Mouse (Mus musculus) MEL (cell line): Measurements from ENCODE around the gene Wnk4. TPM values are rescaled to one million over a fixed set of nuclear protein-coding genes. Genes with fewer than 3 reads are reported as not detected.
A peak's percentile ranks its signal among the peaks of the same experiment; 100 is the strongest.

Experiments
- DNase-seq: peaks from one replicate; pipeline ENCODE4 v3.0.0; 2011; ENCODE audit warnings: low read depth, low spot score
- H3K27ac ChIP-seq: 2 replicates; pipeline ENCODE4 v1.5.1; 2012; ENCODE audit warnings: low read depth, mild to moderate bottlenecking, control low read depth, low read length, moderate library complexity; ENCODE audit not compliant: control insufficient read depth
- H3K27me3 ChIP-seq, 2 experiments: fragments of 150-350 bp in 1 of 2; sonication (generic) in 1 of 2; 2 replicates each; pipeline ENCODE4 v1.6.1; 2012; ENCODE audit warnings: low read length in 2 of 2, mild to moderate bottlenecking in 2 of 2, improper control_type of control experiment in 1 of 2, moderate library complexity in 1 of 2; ENCODE audit not compliant: insufficient read depth in 2 of 2, control insufficient read depth in 1 of 2
- H3K36me3 ChIP-seq, 2 experiments: 2 replicates each; pipeline ENCODE4 v1.6.1; 2012 to 2014; ENCODE audit warnings: low read length in 2 of 2, improper control_type of control experiment in 1 of 2, inconsistent platforms in 1 of 2, mild to moderate bottlenecking in 1 of 2; ENCODE audit not compliant: insufficient read depth in 2 of 2, control insufficient read depth in 1 of 2
- H3K4me1 ChIP-seq, 2 experiments: fragments of 150-350 bp in 1 of 2; sonication (generic) in 1 of 2; 2 replicates each; pipeline ENCODE4 v1.6.1; 2012; ENCODE audit warnings: low read length in 2 of 2, improper control_type of control experiment in 1 of 2, mild to moderate bottlenecking in 1 of 2; ENCODE audit not compliant: insufficient read depth in 2 of 2, control insufficient read depth in 1 of 2
- H3K4me3 ChIP-seq, 2 experiments: fragments of 150-350 bp in 1 of 2; sonication (generic) in 1 of 2; 2 replicates each; pipeline ENCODE4 v1.5.1; 2012; ENCODE audit warnings: low read depth in 2 of 2, low read length in 2 of 2, mild to moderate bottlenecking in 2 of 2, moderate library complexity in 2 of 2, control low read depth in 1 of 2, improper control_type of control experiment in 1 of 2; ENCODE audit not compliant: control insufficient read depth in 1 of 2, insufficient read depth in 1 of 2
- H3K79me2 ChIP-seq: 2 replicates; pipeline ENCODE4 v1.6.1; 2012; ENCODE audit warnings: mild to moderate bottlenecking, low read length, moderate library complexity; ENCODE audit not compliant: control insufficient read depth, poor library complexity, insufficient read depth
- H3K9ac ChIP-seq: 2 replicates; pipeline ENCODE4 v1.6.1; 2012; ENCODE audit warnings: low read depth, mild to moderate bottlenecking, control low read depth, low read length, moderate library complexity; ENCODE audit not compliant: control insufficient read depth, poor library complexity, severe bottlenecking
- H3K9me3 ChIP-seq: fragments of 150-350 bp; sonication (generic); replicated peaks from 2 replicates; pipeline ENCODE4 v1.6.1; 2012; ENCODE audit warnings: mild to moderate bottlenecking, low read length, improper control_type of control experiment, moderate library complexity; ENCODE audit not compliant: insufficient read depth
- BHLHE40 ChIP-seq: IDR thresholded peaks from 2 replicates; pipeline ENCODE4 v1.6.1; 2012; ENCODE audit warnings: low read depth, mild to moderate bottlenecking, inconsistent platforms, low read length, improper control_type of control experiment, borderline replicate concordance
- CHD1 ChIP-seq: IDR thresholded peaks from 2 replicates; pipeline ENCODE4 v1.6.1; 2012; ENCODE audit warnings: low read depth, mild to moderate bottlenecking, inconsistent platforms, low read length, improper control_type of control experiment
- CHD2 ChIP-seq: IDR thresholded peaks from 2 replicates; pipeline ENCODE4 v1.6.1; 2011; ENCODE audit warnings: low read length, improper control_type of control experiment
- CTCF ChIP-seq, 3 experiments: IDR thresholded peaks in 2 of 3; conservative IDR thresholded peaks in 1 of 3; 2 replicates each; pipeline ENCODE4 v1.5.1; 2011 to 2012; ENCODE audit warnings: low read length in 3 of 3, low read depth in 2 of 3, mild to moderate bottlenecking in 2 of 3, improper control_type of control experiment in 1 of 3, inconsistent platforms in 1 of 3, mixed read lengths in 1 of 3, moderate library complexity in 1 of 3; ENCODE audit not compliant: control insufficient read depth in 1 of 3, insufficient read depth in 1 of 3, poor library complexity in 1 of 3, severe bottlenecking in 1 of 3
- E2F4 ChIP-seq: IDR thresholded peaks from 2 replicates; pipeline ENCODE4 v1.6.1; 2011; ENCODE audit warnings: low read depth, low read length, improper control_type of control experiment, borderline replicate concordance
- ELF1 ChIP-seq: IDR thresholded peaks from 2 replicates; pipeline ENCODE4 v1.6.1; 2014; ENCODE audit warnings: low read depth, mild to moderate bottlenecking, inconsistent platforms, low read length, improper control_type of control experiment, moderate library complexity
- EP300 ChIP-seq, 2 experiments: IDR thresholded peaks; 2 replicates each; pipeline ENCODE4 v1.6.1; 2011; ENCODE audit warnings: improper control_type of control experiment in 2 of 2, low read length in 2 of 2, low read depth in 1 of 2, mild to moderate bottlenecking in 1 of 2
- ETS1 ChIP-seq: IDR thresholded peaks from 2 replicates; pipeline ENCODE4 v1.6.1; 2012; ENCODE audit warnings: low read depth, mild to moderate bottlenecking, inconsistent platforms, low read length, improper control_type of control experiment, moderate library complexity
- GABPA ChIP-seq: IDR thresholded peaks from 2 replicates; pipeline ENCODE4 v1.6.1; 2012; ENCODE audit warnings: low read depth, mild to moderate bottlenecking, inconsistent platforms, low read length, improper control_type of control experiment, moderate library complexity
- GATA1 ChIP-seq: IDR thresholded peaks from 2 replicates; pipeline ENCODE4 v1.6.1; 2011; ENCODE audit warnings: low read depth, low read length, improper control_type of control experiment
- HCFC1 ChIP-seq: IDR thresholded peaks from 2 replicates; pipeline ENCODE4 v1.6.1; 2012; ENCODE audit warnings: low read depth, mild to moderate bottlenecking, inconsistent platforms, low read length, improper control_type of control experiment, moderate library complexity
- JUND ChIP-seq: IDR thresholded peaks from 2 replicates; pipeline ENCODE4 v1.6.1; 2011; ENCODE audit warnings: low read depth, mild to moderate bottlenecking, improper control_type of control experiment, low read length
- KAT2A ChIP-seq: conservative IDR thresholded peaks from 2 replicates; pipeline ENCODE4 v1.6.1; 2012; ENCODE audit warnings: low read depth, low read length, improper control_type of control experiment, inconsistent platforms
- MAFK ChIP-seq: IDR thresholded peaks from 2 replicates; pipeline ENCODE4 v1.6.1; 2011; ENCODE audit warnings: low read depth, mild to moderate bottlenecking, low read length, improper control_type of control experiment, borderline replicate concordance
- MAX ChIP-seq: IDR thresholded peaks from 2 replicates; pipeline ENCODE4 v1.6.1; 2011; ENCODE audit warnings: low read length, improper control_type of control experiment
- MAZ ChIP-seq: IDR thresholded peaks from 2 replicates; pipeline ENCODE4 v1.6.1; 2012; ENCODE audit warnings: low read depth, mild to moderate bottlenecking, inconsistent platforms, low read length, improper control_type of control experiment
- MEF2A ChIP-seq: IDR thresholded peaks from 2 replicates; pipeline ENCODE4 v1.6.1; 2014; ENCODE audit warnings: low read depth, mild to moderate bottlenecking, inconsistent platforms, low read length, improper control_type of control experiment; ENCODE audit not compliant: poor library complexity, insufficient replicate concordance, severe bottlenecking; ENCODE audit errors: extremely low read depth
- MXI1 ChIP-seq: IDR thresholded peaks from 2 replicates; pipeline ENCODE4 v1.6.1; 2011; ENCODE audit warnings: mild to moderate bottlenecking, low read depth, low read length, improper control_type of control experiment
- MYB ChIP-seq: IDR thresholded peaks from 2 replicates; pipeline ENCODE4 v1.6.1; 2011; ENCODE audit warnings: mild to moderate bottlenecking, low read depth, low read length, improper control_type of control experiment
- NELFE ChIP-seq: IDR thresholded peaks from 2 replicates; pipeline ENCODE4 v1.6.1; 2011; ENCODE audit warnings: low read depth, low read length, improper control_type of control experiment
- POLR2A ChIP-seq, 2 experiments: IDR thresholded peaks; 2 replicates each; pipeline ENCODE4 v1.6.1; 2011 to 2012; ENCODE audit warnings: low read length in 2 of 2, mild to moderate bottlenecking in 2 of 2, control low read depth in 1 of 2, improper control_type of control experiment in 1 of 2, low read depth in 1 of 2, moderate library complexity in 1 of 2; ENCODE audit not compliant: control insufficient read depth in 1 of 2, insufficient read depth in 1 of 2, poor library complexity in 1 of 2
- POLR2AphosphoS2 ChIP-seq: IDR thresholded peaks from 2 replicates; pipeline ENCODE4 v1.6.1; 2011; ENCODE audit warnings: low read length, improper control_type of control experiment
- POLR2AphosphoS5 ChIP-seq: IDR thresholded peaks from 2 replicates; pipeline ENCODE4 v1.6.1; 2012; ENCODE audit warnings: low read depth, borderline replicate concordance, mild to moderate bottlenecking, inconsistent platforms, low read length, moderate library complexity, mixed read lengths
- RAD21 ChIP-seq: IDR thresholded peaks from 2 replicates; pipeline ENCODE4 v1.6.1; 2011; ENCODE audit warnings: mild to moderate bottlenecking, low read depth, low read length, improper control_type of control experiment
- RCOR1 ChIP-seq: IDR thresholded peaks from 2 replicates; pipeline ENCODE4 v1.6.1; 2012; ENCODE audit warnings: low read depth, mild to moderate bottlenecking, inconsistent platforms, low read length, improper control_type of control experiment
- SMC3 ChIP-seq: IDR thresholded peaks from 2 replicates; pipeline ENCODE4 v1.6.1; 2011; ENCODE audit warnings: low read depth, low read length, improper control_type of control experiment
- TAL1 ChIP-seq: IDR thresholded peaks from 2 replicates; pipeline ENCODE4 v1.6.1; 2012; ENCODE audit warnings: mild to moderate bottlenecking, inconsistent platforms, low read length, moderate library complexity, mixed read lengths
- TCF12 ChIP-seq: IDR thresholded peaks from 2 replicates; pipeline ENCODE4 v1.6.1; 2014; ENCODE audit warnings: low read depth, mild to moderate bottlenecking, inconsistent platforms, low read length, improper control_type of control experiment, moderate library complexity
- UBTF ChIP-seq: IDR thresholded peaks from 2 replicates; pipeline ENCODE4 v1.6.1; 2012; ENCODE audit warnings: low read depth, mild to moderate bottlenecking, inconsistent platforms, low read length, improper control_type of control experiment, moderate library complexity, borderline replicate concordance; ENCODE audit not compliant: insufficient read depth
- USF1 ChIP-seq: IDR thresholded peaks from 2 replicates; pipeline ENCODE4 v1.6.1; 2014; ENCODE audit warnings: low read depth, mild to moderate bottlenecking, inconsistent platforms, low read length, improper control_type of control experiment, moderate library complexity
- USF2 ChIP-seq, 2 experiments: IDR thresholded peaks; 2 replicates each; pipeline ENCODE4 v1.6.1; 2011 to 2012; ENCODE audit warnings: improper control_type of control experiment in 2 of 2, low read length in 2 of 2, borderline replicate concordance in 1 of 2, inconsistent platforms in 1 of 2, low read depth in 1 of 2, mild to moderate bottlenecking in 1 of 2; ENCODE audit not compliant: insufficient read depth in 1 of 2
- ZC3H11A ChIP-seq: IDR thresholded peaks from 2 replicates; pipeline ENCODE4 v1.6.1; 2012; ENCODE audit warnings: low read depth, mild to moderate bottlenecking, inconsistent platforms, low read length, improper control_type of control experiment
- ZKSCAN1 ChIP-seq: IDR thresholded peaks from 2 replicates; pipeline ENCODE4 v1.6.1; 2012; ENCODE audit warnings: low read depth, mild to moderate bottlenecking, inconsistent platforms, low read length, improper control_type of control experiment, moderate library complexity
- ZMIZ1 ChIP-seq: IDR thresholded peaks from 2 replicates; pipeline ENCODE4 v1.6.1; 2012; ENCODE audit warnings: low read depth, mild to moderate bottlenecking, inconsistent platforms, low read length, improper control_type of control experiment, moderate library complexity
- ZNF384 ChIP-seq: IDR thresholded peaks from 2 replicates; pipeline ENCODE4 v1.6.1; 2012; ENCODE audit warnings: low read depth, mild to moderate bottlenecking, inconsistent platforms, low read length, improper control_type of control experiment
- polyA plus RNA-seq, 2 experiments: library from polyadenylated mRNA; stranded (reverse) in 1 of 2; unstranded in 1 of 2; fragments of >175 nt in 1 of 2; fragments of >200 nt in 1 of 2; gene quantifications; 2 replicates each; pipeline versions ENCODE4 v1.2.1 to v1.2.4; 2012; ENCODE audit warnings: low replicate concordance in 2 of 2, low read depth in 1 of 2; ENCODE audit not compliant: insufficient read length in 2 of 2, insufficient read depth in 1 of 2, missing spikeins in 1 of 2
- total RNA-seq: library from RNA; depleted of rRNA; stranded (reverse); fragments of 300-350 nt; gene quantifications from 2 replicates; pipeline ENCODE4 v1.2.3, GENCODE M21; 2012

Wnk4 gene
- total and polyA plus RNA-seq, 3 experiments, result 0.92 to 3.4 TPM; not detected in 1

GRCm38 (mm10) chr11:101277381-101278222 lies 17.2 kb downstream of the Wnk4 start:
- peak overlapping the region; percentile 79 for H3K9ac ChIP-seq
- TF ChIP-seq MXI1 (0 out of 2 replicates have a peak, but pooled peaks have one; percentile 0), CHD1 (no peak), POLR2AphosphoS2 (no peak), MAZ (no peak), POLR2A (IDR thresholded peaks at IDR 0.05; ENCODE audit: control insufficient read depth in 1 of 2, insufficient read depth in 1 of 2, low read depth in 1 of 2, low read length in 2 of 2, poor library complexity in 1 of 2) (peak in 1 of 2 experiments; percentile 56; a peak in 3 of 4 replicates), CHD2 (no peak), KAT2A (no peak), CTCF (IDR thresholded peaks at IDR 0.05 in 2 of 3, conservative IDR thresholded peaks at IDR 0.05 in 1 of 3; ENCODE audit: control insufficient read depth in 1 of 3, insufficient read depth in 1 of 3, low read depth in 2 of 3, low read length in 3 of 3, poor library complexity in 1 of 3, severe bottlenecking in 1 of 3) (no peak), ZC3H11A (no peak), USF2 (IDR thresholded peaks at IDR 0.05; ENCODE audit: borderline replicate concordance in 1 of 2, insufficient read depth in 1 of 2, low read depth in 1 of 2, low read length in 2 of 2) (no peak), BHLHE40 (peak; percentile 46; the same call in 1 of the 2 replicates), ZNF384 (no peak), MEF2A (no peak), MYB (no peak), EP300 (IDR thresholded peaks at IDR 0.05; ENCODE audit: low read depth in 1 of 2, low read length in 2 of 2) (peak; percentile 45 to 51; a peak in 3 of 4 replicates), ELF1 (no peak), USF1 (no peak), E2F4 (no peak), TCF12 (no peak), HCFC1 (no peak), GATA1 (0 out of 2 replicates have a peak, but pooled peaks have one; percentile 6), ZMIZ1 (no peak), SMC3 (no peak), TAL1 (no peak), NELFE (peak; percentile 35; the same call in 1 of the 2 replicates), ZKSCAN1 (no peak), UBTF (no peak), MAFK (no peak), POLR2AphosphoS5 (no peak), RAD21 (no peak), MAX (0 out of 2 replicates have a peak, but pooled peaks have one; percentile 10), JUND (no peak), GABPA (no peak), ETS1 (no peak), RCOR1 (no peak)

More at GRCm38 (mm10) chr11:101277381-101278222, 17.2 kb downstream of the Wnk4 start:
- DNase-seq, result peak; percentile 78
- Histone ChIP-seq H3K9me3 (no peaks in the 10 kb centered on the region), H3K4me3 (peak overlapping the region; percentile 76 to 80), H3K79me2 (peaks cover 15% of the 10 kb centered on the region), H3K27me3 (no peaks in the 10 kb centered on the region), H3K27ac (peak overlapping the region; percentile 69), H3K36me3 (peaks cover 0 to 13% of the 10 kb centered on the region in 2 experiments; a peak in 2 of 4 replicates), H3K4me1 (peaks cover 0 to 18% of the 10 kb centered on the region in 2 experiments; a peak in 3 of 4 replicates)
